Mouse (Mus musculus) c-Kit-positive CD71-positive TER-119-positive erythroid progenitor cells, embryonic 14.5 days (primary cell): ENCODE data around the gene Tmem170.
A peak's percentile ranks its signal among the peaks of the same experiment; 100 is the strongest.
"Not testable (repeated sequence)": the region's sequence is repeated elsewhere in the genome, so short reads cannot be mapped to it uniquely, and the experiment has no call there.

Experiments used
- DNase-seq: peaks from one replicate; pipeline ENCODE4 v3.0.0-alpha.2; 2013; ENCODE audit warnings: low spot score

Tmem170 gene

DNA sequence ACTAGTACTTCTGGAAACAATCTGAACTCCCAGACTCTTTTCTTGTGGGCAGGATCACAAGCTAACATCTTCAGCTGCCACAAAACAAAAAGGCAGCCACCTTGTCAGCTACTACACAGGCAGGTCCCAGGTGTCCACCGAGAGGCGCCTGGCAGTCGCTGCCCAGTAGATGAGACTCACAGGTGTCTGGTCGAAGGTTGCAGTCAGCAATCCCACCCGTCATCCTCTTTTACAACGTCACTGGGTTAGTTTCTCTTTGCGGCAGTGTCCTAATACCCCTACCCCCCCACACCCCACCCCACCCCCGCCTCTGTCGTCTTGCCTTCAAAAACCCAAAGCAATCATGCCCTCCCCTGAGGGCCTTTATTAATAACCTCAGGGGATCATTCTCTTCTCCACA lies 792 bp downstream of the Tmem170 start:
- DNase-seq, result no peak

DNA sequence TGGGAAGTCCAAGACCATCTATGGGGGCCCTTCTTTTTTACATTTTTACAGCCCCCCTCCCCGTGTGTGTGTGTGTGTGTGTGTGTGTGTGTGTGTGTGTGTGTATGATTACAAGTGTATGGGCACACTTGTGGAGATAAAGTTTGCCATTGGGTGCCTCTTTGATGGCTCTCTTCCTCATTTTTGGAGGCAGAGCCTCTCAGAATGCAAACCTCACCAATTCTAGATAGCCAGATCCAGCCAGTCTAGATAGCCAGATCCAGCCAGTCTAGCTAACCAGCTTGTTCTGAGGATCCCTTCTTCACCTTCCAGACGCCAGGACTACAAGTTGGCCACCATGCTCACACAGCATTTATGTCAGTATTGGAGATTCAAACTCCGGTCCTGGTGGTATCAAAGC lies 5.3 kb downstream of the Tmem170 start:
- DNase-seq, result no peak

DNA sequence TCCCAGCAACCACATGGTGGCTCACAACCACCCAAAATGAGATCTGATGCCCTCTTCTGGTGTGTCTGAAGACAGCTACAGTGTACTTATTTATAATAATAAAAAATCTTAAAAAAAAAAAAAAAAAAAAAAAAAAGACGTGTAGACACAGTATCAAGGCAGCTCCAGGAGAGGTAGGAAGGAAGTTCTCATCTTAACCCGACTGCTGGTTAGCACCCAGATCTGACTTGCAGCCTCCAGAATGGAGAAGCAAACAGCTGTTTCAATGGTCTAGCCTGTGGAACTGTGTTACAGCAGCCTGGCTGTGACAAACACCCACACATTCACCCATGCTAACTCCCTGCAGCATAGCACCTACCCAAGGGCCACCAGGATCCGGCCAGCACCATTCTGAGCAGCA lies 6.2 kb downstream of the Tmem170 start:
- no peak for DNase-seq

DNA sequence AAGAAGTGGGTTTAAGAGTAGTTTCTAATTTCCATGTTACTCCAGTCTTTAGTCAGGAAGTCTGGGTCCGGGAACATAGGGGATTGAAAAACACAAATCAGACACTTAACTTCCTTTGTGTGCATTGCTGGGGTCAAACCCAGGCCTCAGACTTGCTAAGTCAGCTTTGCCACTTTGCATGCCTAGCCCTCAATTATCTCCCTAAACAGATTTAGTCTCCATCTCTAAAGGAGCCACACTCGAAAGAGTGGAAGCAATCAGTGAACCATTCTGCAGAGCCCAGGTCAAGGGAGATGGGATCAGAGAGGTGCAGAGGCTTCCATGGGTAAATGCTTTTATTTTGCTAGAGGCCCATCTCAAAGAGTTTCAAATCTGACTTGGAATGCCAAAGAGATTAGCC lies 7.9 kb downstream of the Tmem170 start:
- DNase-seq, result no peak

DNA sequence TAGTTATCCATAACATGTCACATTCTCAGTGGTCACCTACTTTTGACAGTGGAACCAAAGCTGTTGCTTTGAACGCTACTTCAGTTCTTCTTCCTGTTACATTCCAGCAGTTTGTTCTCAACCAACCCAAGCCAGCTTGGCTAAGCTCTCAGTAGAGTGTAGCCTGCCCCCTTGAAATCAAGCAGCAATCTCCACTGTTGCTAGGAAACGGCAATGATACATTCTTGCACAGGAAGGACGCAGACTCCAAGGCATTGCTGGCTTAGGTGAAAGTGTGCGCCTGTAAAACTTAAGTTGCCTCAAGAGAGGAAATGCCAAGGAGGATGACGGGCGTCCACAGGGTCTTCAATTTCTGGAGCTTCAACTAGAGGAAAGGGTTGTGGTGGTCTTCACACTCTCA lies 10.7 kb downstream of the Tmem170 start:
- no peak for DNase-seq

DNA sequence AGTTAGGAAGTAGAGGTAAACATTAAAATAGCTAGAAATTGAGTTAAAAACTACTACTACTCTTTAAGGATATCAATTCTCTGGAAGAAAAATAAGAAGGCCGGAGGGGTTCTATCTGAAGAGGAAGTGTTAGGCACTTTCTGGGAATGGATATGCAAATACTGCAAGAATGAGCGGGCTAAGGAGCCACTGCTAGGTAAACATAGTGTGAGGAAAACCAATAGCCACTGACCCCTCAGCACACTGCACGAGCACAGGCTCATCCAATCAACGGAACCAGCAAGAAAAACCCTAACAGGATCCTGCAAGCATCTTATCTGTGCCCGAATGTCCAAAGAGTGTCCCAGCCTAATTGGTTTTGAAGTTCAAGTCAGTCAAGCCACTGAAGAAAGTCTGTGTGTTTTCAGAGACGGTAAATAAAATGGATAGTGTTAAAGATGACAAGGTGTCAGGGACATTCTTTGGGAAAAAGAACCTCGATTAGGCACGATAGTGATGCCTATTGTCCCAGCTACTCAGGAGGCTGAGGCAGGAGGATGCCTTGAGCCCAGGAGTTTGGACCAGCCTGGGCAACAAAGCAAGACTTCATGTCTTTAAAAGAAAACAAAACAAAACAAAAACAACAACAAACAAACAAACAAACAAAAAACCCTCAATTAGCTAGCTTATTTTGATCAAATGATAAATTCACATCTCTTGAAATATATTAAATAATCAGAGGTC lies 11.3 kb downstream of the Tmem170 start:
- DNase-seq, result no peak

DNA sequence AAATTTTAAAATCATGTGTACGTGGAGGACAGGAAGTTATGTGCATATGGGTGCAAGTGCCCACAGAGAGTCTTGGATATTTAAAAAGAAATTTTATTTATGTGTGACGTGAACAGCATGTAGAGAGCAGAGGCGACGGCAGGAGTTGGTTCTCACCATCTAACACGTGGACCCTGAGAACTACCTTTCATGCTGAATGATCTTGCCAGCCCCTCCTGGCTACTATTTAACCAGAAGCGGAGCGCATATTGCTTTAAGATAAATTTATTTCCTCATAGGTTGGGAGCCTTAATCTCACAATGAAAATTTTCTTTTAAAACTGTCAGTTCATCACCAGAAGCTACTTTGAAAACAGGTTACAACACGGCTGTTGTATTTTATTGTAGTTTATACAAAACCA lies 11.9 kb downstream of the Tmem170 start:
- DNase-seq, result no peak

DNA sequence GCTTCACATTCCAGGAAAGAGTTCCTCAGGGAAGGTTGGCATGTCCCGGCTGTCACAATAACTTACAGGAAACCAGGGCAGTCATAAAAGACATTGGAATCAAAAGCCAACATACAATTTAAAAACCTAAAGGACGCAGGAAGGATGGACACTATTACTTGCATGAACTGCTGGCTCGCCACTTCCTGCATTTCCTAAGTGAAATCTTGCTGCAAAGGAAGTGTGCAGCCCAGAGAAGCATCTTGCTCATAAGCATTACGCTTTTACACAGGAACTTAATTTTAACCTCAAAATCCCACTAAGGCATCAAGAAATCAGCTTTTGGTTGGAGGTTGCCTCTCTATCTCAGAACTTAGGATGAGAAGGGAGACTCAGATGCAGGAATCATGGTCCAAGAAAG lies 13.3 kb downstream of the Tmem170 start:
- no peak for DNase-seq

DNA sequence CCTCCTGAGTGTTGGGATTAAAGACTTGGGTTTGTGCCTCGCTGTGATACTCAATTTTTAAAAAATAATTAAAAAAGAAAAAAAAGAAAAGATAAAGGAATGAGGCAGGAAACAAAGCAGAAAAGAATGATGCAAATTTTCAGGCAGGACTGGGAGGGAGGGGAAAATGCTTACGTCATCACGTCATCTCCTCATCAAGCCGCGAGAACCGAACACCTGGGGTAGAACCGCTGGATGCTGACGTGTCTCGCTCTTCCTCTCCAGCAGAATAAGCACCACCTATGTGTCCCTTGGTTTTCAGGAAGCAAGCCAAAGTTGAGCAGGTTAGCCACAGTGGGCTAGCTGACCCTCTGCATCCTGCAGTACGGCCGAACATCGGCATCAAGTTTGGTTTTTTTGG lies 20.6 kb downstream of the Tmem170 start:
- DNase-seq, result no peak

DNA sequence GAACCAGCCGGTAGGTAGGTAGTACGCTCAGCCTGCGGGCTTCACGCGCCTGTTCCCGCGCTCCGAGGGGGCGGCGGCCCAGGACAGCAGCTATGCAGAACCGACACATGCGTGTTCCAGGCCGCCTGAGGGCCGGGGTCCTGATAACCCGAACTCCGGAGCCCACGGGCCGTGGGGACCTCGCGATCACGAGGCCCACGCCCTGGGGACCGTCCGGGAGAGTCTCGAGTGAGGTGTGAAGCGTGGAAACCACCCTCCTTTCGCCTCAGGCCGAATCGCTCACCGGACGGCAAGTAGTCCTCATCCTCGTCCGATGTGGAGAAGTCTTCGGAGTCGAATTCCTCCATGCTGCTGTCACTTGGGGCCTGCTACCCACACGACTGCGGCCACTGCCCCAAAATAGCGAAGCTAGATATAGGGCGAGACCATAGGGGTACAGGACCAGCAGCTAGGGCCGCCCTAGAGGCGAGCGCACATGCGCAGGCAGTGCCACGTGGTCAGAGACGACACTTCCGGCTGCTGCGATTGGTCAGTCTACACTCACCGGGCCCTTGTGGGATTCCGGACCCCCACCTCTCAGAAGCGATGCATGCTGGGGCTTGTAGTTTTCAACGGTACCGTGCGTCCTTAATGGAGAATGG lies 22.6 kb downstream of the Tmem170 start, which contains the start of gene Cfdp1:
TSS of gene Cfdp1 (minus strand) at position 431 of the 641 bp plus-strand sequence.
- peak; percentile 94 for DNase-seq

DNA sequence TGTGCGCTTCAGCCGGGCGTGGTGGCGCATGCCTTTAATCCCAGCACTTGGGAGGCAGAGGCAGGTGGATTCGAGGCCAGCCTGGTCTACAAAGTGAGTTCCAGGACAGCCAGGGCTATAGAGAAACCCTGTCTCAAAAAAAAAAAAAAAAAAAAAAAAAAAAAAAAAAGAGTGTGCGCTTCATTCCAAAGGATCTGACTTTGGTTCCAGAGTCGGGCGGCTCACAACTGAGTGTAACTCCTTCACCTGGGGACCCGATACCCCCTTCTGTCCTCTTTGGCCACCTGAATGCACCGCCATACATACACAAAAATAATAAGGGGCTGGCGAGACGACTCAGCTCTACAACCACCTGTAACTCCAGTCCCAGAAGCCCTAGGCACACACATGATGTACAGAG lies 23.3 kb downstream of the Tmem170 start:
- not testable (repeated sequence) for DNase-seq

DNA sequence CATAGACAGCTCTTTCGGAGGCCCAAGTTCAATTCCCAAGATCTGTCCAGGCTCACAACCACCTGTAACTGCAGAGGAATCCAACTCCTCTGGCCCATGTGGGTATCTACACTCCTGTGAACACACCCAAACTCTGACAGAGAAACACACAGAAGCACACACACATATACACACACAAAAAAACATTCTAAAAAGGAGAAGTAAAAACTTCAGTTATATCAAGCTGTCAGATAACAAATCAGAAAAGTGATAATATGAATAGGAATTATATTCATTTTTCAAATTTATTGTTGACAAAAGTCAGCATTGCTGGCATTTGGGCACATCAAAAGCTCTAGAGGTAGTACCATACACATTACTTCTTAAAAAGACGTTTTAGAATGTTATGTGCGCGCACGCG lies 29.8 kb downstream of the Tmem170 start:
- no peak for DNase-seq

DNA sequence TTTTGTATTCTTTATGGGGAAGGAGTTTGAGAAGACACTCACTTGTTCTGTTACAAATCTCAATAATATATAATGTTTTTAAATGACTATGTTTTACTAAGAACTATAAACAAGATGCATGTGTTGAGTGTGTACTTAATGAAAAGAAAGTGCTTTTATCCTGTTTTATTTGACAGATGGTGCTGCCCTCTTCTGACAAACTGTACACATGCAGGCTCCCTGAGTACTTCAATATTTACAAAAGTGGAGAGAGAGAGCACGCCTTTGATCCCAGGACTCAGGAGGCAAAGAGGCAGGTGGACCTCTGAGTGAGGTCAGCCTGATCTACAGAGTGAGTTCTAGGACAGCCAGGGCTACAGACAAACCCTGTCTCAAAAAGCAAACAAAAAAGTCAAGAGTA lies 41.0 kb downstream of the Tmem170 start:
- no peak for DNase-seq

DNA sequence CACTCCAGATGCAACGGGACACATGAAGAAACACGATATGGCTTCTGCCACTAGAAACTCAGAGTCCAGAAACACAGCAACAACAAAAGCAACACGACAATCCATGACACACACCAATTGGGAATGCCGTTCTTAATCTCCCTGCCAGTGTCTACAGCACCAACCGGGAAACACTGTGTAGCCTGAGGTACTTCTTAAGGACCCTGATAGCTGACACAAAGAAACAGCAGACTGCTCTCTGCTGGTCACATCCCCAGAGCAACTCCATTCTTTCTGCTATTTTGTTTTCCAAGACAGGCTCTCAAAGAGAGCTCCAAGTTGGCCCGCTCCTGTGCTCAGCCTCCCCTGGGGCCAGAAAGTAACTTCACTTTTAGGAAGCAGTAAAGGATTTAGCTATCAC lies 42.5 kb downstream of the Tmem170 start:
- DNase-seq, result no peak

DNA sequence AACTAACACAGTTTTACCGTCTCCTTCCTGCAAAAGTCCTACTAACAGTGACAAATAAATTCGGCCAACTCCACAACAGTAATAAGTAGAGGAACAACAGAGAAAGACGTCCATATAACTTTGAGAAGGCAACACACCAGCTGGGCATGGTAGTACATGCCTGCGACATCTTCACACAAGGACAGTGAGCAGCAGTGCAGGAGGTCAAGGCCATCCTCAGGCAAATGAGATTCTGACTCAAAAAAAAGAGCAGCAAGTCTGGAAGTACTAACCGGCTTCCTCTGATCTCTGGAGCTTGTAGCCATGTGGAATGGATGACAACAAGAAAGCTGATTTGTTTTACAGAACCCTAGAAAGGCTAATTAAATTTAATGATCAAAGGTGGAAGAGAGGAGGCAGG lies 43.6 kb downstream of the Tmem170 start:
- DNase-seq, result no peak

DNA sequence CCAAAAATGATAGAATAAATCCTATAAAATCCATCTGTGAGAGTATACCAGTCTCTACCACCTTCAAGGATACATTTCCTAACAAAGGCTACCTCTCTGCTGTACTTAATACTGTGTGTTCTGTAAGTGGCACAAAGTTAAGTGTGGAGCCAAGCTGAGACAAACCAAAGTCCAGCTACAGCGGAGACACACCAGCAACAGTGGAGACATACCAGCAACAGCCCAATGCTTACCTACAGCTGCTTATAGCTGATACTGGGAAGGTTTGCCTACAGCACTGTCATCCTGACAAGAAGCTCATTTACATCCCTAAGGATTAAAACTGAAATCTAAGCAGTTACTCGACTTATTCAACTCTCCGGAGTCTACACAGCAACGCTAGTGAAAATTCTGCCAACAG lies 44.6 kb downstream of the Tmem170 start:
- no peak for DNase-seq

DNA sequence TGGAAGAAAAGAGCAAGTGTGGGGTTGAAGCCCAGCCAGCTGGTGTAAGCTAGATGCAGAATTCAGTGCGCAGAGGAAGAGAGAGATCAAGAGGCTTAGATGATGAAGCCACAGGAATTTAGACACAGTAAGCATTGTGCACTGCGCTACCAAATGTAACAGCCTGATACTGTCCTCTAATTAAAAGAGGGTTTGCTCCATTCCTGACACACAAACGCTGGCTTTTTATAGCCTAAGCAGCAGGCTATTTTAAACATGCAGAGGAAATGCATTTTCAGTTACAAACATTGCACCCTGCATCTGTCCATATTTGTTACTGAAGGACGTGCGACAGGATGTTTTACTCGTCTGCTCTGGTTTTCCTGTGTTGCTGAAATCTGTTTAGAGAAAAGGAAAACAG lies 48.0 kb downstream of the Tmem170 start:
- DNase-seq, result no peak

DNA sequence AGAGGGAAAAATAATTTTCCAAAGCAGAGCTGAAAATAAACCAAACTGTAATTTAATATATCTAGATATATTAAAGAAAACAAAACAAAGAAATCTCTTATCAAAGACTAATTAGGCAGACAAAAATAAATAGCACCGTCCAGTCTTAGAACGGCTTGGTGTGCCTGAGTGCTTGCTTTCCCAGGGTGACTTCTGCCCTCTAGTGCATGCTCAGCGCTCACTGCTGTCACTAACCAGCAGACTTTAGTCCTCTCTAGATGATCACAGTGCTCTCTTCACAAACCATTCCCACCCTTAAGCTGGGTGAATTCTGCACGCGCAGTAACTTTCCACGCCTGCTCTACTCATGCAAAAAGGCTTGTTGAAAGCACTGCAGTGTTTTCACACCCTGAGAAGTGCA lies 51.3 kb downstream of the Tmem170 start:
- no peak for DNase-seq

DNA sequence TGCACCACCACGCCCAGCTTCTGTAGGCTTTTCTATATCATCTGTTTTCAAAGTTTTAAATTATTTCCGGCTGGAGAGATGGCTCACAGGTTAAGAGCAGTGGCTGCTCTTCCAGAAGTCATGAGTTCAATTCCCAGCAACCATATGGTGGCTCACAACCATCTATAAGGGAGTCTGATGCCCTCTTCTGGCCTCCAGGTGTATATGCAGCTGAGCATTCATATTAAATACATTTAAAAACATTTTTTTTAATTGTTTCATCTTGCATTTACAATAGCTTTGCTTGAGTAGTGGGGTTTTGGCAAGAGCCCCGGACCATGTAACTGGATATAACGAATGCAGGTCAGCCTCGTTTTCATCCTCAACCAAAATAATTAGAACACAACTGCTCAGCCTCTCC lies 52.2 kb downstream of the Tmem170 start:
- no peak for DNase-seq

DNA sequence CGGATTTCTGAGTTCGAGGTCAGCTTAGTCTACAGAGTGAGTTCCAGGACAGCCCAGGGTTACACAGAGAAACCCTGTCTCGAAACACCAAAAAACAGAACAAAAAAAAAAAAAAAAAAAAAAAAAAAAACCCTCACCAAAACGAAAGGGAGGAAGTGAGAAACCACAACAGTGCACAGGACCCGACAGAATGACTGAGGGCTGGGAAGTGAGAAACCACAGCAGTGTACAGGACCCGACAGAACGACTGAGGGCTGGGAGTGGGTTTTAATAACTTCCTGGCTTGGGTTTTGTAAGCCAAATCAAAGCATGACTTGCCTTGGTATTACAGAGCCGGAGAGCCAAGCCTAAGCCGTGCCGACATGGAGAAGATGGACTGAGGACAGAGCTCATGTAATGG lies 55.4 kb downstream of the Tmem170 start:
- no peak for DNase-seq

DNA sequence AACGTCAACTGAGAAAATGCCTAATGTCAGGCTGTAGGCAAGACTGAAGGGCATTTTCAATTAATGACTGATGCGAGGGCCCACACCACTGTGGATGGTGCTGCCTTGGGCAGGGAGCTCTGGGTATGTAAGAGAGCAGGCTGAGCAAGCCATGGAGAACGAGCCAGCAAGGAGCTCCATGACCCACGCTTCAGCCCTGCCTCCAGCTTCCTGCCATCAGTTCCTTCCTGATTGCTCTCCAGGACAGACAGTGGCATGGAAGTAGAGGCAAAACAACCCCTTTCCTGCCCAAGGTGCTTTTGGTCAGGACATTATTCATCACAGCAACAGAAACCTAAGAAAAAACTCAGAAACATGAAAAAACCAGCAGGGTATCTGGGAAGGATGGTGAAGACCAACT lies 55.9 kb downstream of the Tmem170 start:
- no peak for DNase-seq

DNA sequence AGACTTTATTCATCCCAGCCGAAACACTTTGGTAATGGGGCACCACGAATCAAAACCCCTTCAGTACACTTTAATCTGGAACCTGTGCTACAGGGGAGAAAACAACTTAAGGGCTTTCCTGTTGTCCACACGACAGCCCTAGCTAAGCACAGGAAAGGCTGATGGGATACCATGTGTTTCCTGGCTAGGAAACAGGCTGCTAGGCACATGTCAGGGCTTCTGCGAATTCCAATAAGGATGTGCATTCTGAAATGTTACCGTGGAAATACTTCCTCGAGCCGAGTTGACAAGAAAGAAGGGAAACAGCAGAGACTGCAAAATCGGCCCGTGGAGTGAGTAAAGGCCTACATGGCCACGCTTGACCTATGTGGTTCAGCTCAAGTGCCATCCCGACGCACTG lies 56.5 kb downstream of the Tmem170 start:
- DNase-seq, result no peak

DNA sequence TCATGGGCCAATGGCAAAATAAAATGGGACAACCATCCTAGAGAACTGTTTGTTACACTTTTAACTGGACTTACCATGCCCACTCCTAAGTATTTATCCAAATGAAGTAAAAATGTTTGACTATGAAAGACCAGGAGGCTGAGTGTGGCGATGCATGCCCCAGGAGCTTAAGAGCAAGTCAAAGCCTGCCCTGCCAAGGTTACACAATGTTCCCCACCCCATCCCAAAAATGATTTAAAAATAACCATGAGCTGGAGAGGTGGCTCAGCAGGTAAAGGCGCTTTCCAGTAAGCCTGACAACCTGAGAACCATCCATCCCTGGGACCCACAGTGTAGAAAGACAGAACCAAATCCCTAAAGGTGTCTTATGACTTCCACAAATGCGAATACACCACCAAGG lies 58.0 kb downstream of the Tmem170 start:
- DNase-seq, result no peak

DNA sequence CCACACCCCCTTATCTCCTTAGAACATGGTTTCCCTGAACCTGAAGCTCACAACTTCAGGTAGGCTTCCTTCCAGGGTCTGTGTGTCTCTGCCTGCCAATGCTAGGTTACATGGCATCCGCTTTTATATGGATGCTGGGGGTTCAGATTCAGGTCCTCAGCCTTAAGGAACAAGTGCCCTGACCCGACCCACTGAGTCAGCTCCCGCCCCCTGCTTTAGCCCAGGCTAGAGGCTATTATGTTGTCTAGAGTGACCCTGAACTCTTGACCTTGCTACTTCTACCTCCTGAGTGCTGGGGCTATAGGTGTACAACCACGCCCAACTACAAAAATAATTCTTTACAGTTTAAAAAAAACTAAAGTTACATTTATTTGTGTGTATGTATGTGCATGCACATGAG lies 61.5 kb downstream of the Tmem170 start:
- no peak for DNase-seq
